Mouse (Mus musculus) c-Kit-negative CD71-positive TER-119-positive erythroid progenitor cells, embryonic 14.5 days (primary cell): ENCODE measurements around the gene Hsf2bp.

Experiments
- DNase-seq: peaks from one replicate; pipeline ENCODE4 v3.0.0-alpha.2; 2013; ENCODE audit warnings: low read depth, low spot score

The Hsf2bp gene

DNA sequence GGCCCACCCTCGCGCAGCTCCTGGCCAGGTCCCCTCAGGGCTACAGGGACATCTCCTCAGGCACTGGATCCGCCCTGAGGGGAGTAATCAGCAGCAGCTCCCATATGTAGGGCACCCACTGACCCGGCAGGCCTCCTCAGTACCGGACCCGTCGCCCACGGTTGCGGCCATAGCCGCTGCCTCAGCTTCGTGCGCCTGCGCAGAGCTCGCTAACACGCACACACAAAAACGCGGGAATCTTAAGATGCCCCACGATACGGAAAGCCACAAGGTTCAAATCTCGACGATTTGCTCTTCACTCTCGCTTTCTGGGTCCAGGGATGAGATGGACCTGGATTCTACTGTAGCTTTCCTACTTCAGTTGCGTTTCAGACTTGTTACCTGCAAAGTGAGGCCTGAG is 1.8 kb downstream of the Hsf2bp start:
- no peak for DNase-seq

DNA sequence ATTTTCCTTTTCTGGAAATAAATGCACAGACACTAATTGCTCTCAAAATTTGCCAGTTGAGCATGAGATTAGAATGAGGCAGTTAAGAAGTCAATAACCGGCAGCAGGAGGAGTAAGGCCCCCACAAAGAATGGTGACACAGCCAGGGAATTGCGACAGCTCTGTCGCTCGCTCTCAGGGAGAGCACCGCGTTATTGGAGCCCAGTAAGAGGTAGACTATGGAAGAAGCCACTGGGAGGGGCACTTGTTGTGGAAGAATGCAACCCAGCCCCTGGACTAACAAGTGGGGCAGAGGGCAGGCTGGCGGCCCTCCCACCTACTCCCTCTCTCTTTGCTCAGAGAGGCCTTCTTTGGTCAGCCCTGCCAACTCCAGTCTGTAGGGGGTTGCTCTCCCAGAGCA is 4.5 kb downstream of the Hsf2bp start:
- no peak for DNase-seq

DNA sequence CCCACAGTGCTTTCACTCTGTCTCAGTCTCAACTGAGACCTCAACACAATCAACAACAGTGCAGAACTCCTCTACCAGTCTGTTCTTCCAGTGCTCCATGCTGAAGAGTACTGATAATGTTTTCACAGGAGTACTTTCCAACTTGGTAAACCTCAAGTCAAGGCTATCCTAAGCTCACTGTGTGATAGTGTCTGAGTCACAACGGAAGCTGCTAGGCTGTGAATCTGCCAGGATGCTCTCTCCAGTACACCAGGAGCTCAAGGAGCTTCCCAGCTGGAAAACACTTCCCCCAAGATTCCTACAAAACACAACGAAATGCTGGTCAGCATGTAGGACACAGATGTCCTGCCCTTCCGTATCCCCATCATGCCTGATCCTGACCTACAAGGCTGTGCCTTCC is 7.8 kb downstream of the Hsf2bp start:
- DNase-seq: no peak

DNA sequence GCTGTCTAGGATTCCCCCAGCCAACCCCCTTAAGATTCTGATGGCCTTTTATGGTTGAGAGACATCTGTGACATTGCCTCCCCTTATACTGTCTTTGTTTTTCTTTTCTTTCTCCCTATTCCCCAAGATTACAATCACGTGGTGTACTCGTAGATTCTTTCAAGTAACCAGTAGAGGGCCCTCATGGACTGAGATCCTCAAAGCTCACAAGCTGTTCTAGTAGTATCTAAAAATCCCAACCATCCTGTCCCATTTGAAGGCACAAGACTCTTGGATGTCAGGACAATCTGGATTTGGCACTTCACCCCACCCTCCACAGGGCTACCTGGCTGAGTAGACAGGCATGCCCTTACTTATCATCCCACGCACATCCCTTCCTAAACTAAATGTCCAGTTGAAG is 8.5 kb downstream of the Hsf2bp start:
- no peak for DNase-seq

DNA sequence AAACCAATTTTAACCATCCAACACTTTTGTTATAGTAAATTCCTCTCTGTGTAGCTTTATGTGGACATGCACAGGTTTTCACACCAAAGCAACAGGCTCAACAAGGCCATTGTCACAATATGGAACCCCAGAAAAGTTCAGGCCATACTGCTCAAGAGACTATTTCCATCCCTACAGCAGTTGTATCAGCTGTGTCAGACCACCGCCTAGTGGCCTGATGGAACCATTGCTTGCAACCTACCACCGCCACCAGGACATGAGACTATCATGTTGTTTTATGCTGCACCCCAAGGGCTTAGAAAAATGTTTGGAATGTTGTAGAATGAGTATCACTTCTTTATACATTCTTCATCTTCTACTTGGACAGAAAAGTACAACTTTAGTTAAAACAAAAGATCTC is 10.8 kb downstream of the Hsf2bp start:
- no peak for DNase-seq

DNA sequence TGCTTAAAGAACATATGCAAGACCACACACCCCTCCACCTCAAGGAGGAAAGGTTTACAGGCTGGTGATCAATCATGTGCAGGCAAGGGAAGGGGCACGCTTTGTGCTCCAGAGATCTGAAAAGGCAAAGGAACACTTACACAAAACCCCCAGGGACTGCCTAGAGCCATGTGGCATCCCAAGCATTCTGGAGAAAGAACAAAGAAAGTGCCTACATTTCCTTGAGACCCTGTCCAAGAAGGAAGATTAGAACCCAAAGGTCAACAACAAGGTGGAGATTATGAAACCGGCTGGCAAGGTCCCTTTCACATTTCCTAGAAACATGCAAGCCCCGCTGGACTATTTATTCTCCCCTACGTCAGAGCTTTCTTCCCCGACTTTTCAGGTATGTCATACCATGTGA is 11.5 kb downstream of the Hsf2bp start:
- no peak for DNase-seq

DNA sequence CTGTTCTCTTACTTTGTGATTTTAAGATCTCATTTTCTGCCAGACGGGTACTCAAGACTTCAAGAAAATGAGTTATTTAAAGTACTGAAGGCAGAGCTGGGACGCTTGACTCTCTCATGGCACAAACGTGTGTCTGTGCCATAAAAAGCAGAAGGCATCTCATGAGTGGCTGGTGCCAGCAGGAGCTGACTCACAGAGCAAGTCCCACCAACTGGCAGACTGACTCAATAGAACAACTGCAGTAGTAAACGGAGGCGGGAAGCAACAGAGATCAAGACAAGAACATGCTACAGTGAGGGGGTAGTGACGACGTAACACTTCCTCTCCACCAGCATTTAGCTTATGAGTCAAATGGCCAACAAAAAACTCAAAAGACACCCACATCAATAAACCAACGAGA is 13.1 kb downstream of the Hsf2bp start:
- no peak for DNase-seq

DNA sequence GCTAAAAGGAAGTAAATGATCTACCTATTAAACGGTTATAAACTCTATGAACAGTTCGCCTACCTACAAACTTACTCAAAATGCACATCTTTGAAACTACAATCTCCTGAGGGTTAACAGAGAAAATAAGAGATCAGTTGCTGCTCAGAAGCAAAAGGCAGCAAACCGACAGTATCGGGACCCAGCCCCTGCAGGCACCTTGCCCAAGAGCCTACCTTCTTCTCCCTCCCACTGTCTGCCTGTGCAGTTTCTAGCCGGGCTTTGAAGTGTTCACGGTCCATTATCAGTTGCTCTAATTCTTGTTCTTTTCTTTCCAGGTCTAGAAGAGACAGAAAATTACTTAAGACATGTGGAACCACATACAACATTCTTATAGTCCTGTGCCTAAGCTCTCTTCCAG is 13.6 kb downstream of the Hsf2bp start:
- DNase-seq: no peak

DNA sequence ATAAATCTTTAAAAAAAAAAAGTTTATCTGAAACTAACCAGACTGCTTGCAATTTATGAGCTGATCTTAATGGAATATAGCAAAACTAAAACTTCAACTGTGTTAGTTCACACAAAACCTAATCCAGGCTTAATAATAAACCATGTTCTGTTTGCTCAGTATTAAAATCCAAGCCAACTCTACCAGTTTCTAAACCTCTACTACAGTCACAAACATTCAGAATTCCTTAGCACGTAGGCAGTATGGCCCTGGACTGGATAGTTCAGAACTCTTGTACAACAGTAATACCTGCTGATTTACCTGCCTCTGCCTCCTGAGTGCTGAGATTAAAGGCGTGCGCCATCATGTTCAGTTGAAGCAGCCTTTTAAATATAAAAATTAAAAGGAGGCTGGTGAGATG is 14.2 kb downstream of the Hsf2bp start:
- DNase-seq: no peak

DNA sequence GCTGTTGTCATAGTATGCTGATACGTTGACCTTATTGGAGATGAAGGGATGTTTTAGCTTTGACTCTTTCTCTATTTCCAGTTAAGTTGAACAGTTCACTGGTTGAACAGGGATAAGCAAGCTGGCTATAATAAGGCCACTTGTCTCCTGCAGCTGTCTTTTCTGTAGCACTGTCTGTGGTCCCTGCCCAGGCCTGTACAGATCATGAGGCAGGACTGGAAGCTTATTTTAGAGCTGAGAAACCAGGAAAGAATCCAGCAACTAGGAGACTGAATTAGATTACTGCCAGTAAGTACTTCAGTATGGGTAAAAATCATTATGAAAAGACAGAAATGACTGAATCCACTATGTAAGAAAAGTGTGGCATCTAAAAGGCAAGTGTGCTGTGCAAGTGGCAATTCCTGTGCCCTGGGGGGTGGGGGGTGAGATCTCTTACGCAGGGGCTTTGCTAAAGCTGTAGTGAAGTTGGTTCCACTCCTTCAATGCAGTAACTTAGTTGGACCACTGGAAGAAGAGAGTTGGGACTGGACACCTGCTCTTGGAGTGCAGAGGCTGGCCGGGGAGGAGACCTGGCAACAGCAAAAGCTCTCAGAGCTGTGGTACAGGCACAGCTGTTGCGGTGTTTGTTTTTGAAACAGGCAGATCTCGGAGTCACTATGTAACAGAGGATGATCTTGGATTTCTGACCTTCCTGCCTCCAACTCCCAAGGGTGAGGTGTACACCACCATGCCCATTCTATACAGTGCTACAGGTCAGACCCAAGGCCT is 17.8 kb downstream of the Hsf2bp start:
- no peak for DNase-seq

DNA sequence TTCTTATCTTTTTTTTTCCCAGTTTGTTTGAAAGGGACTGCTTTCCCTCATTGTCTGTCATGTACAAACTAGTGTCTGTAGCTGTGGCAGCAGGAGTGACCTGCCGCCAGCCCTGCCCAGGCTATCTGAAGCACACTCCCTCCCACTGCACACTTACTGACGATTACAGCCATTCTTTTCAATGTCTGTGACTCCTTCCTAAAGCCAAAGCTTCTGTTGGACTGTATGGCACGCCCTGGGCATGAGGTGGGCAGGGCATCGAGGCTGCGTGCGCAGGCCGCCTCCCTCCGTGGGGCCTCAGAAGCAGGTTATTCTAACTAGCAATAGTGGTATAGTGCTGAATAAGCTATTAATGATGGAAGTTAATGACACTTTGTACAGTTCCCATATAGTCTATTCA is 19.7 kb downstream of the Hsf2bp start:
- no peak for DNase-seq

DNA sequence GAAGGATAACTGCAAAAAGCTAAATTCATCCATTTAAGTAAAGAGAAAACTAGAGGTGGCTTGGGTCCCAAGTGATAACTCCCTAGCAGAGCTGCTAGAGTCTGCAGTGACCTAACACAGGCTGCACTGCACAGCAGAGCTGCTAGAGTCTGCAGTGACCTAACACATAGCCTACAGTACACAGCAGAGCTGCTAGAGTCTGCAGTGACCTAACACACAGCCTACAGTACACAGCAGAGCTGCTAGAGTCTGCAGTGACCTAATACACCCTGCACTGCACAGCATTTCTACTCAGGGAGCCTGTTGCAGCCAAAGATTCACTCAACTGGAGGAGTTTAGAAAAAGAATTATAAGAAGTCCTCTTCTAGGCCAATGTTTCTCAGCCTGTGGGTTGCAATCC is 22.5 kb downstream of the Hsf2bp start:
- DNase-seq: no peak

DNA sequence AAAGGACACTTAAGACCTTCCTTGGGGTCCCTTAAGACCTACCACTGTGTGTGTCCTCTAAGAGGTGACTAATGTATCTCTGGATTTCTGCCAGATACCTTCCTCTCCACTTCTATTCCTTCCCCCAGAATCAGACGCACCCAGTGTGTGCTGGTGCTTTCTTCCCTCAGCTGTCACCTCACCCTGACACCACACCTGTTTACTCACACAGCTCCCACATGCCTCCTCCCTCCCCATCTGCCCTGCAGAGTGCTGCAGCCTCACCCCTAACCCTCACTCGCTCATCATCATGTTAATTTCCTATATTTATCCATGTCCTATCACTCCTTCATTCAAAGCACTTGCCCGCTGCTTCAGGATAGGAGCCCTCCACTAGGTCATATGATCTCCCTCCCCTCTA is 23.9 kb downstream of the Hsf2bp start:
- no peak for DNase-seq

DNA sequence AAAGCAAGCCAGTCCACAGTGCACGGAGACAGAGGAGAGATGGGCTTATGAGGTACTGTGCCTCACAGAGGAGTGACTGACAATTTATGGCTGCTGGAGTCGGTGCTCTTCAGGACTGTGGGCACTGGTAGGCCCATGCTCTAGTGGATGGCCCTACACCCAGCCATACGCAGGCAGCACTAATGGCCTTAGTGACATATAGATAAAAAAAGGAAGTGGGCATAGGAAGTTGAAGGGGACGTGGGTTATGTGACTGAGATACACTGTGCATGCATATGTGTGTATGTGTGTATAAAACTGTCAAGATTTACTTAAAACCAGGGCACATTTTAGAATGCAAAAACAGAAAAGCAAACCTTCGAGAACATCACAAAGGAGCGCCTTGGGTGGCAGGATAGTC is 24.5 kb downstream of the Hsf2bp start:
- DNase-seq: no peak

DNA sequence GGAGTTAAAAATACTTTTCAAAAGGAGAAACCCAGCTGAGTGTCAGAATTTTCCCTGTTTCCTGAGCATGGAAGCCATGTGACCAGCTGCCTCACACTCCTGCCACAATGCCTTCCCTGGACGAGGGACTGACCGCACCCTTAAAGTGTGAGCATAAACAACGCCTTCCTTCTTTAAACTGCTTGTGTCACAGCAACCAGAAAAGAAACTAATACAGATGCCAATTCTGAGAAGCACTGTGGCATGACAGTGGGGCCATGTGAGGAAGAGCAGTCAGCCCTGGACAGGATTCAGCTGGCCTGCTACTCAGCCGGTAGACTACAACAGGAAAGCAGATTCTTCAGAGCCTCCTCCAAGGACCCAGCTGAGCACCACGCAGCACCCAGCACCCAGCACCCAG is 29.3 kb downstream of the Hsf2bp start:
- DNase-seq: no peak

DNA sequence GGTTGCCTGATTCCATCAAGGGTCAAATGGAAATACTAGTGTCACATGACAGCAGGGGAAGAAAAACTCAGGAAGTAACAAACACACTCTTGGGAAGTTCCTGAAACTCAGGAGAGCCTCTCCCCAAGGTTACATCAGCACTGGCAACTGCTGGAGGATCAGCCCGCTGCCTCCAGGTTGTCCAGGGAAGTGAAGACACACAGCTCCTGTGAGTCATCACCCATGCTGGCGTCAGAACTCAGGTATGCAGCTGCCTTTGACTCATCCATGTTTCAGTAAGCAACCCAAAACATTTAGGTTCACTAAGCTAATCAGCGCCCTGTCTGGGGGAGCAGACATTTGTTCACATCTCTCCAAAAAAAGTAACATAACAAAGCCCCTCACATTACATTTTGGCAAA is 32.9 kb downstream of the Hsf2bp start:
- no peak for DNase-seq

DNA sequence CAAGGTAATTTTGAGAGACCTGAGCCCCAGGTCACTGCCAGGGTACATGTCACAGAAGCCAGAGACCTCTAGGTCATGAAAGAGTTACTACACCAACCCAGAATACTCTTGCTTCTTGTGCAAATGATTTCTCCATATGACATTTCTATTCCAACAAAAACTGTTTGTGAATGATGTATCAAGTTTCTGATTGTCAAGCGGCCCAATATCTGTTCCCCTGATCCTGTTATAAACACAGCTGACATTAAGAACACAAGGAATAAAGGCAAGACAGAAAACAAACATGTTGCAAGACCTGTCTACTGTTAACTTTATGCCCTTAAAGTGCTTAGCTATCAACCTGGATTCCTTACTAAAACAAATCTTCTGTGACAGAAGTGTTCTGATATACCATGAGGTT is 37.8 kb downstream of the Hsf2bp start:
- no peak for DNase-seq

DNA sequence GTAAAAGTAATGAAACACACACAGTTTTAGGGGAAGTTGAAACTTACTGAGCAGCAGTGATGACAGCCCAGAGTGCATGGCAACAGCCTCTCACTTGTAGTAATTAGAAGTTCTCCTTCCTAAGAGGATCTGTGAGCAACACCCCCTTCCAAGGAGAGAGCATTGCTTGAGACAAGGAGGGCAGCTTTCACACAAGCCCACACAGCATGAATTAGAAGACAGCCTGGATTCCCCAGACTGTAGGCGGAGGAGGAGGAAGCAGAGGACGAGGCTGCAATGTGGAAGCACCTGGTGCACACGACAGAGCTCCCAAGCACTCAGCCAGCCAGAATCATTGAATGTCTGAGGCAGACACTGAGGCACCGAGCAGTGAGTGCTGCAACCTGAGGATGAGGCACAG is 39.8 kb downstream of the Hsf2bp start:
- DNase-seq: no peak

DNA sequence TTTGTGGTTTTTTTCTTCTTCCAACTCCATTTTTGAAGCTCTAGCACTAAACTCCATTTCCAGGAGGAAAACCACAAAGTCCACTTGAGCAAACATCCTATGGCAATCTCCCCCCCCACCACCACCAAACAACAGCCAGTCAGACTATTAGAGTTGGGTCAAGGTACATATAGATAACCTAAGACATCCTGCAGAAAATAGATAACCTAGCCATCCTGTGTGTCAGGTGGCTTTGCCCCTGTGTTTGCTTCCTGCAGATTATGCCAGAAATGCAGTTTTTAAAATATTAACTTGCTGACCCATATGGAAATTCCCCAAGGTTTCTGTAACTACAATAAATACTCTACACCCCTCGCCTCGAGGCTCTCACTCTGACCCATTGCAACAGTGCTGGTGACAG is 40.4 kb downstream of the Hsf2bp start:
- DNase-seq: no peak

DNA sequence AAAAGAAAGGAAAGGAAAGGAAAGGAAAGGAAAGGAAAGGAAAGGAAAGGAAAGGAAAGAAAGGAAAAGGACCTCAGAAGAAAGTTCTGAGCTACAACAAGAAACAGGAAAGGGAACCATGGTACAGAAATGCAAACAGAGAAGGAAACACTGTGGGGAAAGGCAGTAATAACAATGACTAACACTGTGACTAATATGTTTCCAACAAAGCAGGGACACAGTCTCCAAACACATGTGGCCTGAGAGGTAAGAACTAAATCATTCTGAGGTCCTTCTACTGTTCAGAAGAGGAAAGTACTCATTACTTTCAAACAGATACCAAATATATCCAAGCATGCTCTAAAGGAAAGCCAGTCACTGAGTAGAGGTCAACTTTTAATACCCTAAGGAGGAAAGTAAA is 42.0 kb downstream of the Hsf2bp start:
- DNase-seq: no peak

DNA sequence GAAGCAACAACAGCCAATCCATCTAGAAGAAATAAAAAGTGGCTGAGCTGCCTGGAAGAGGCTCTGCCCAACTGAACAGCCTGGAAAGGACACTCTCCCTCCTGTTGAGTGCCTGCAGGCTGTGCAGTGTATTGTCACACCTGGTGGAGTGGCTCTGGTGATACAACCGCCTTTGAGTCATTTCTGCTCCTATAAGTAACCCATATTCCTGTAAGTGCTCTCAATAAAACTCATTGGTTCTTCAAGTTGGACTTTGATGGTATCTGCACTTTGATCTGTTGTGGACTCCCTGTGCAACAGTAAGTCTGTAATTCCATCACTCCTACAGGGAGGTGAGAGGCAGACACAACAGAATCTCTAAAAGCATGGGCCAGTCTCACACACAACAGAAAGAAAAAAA is 42.8 kb downstream of the Hsf2bp start:
- DNase-seq: no peak

DNA sequence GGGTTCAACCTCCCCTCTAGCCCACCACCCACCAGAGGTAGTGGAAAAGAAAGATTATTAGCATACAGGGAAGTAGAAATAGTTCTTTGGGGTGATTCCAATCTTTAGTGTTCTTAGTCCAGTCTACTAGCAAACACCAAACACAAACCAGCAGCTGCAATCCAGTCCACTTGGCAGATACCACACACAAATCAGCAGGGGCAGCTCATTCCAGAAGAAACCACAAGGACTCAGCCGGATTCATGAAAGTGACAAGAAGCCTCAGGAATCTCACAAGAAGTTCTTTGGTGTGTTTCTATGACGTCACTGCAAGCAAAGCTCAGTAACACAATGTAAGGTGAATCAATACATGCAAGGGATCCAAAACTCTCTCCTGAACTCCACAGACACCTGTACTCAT is 44.1 kb downstream of the Hsf2bp start:
- no peak for DNase-seq

DNA sequence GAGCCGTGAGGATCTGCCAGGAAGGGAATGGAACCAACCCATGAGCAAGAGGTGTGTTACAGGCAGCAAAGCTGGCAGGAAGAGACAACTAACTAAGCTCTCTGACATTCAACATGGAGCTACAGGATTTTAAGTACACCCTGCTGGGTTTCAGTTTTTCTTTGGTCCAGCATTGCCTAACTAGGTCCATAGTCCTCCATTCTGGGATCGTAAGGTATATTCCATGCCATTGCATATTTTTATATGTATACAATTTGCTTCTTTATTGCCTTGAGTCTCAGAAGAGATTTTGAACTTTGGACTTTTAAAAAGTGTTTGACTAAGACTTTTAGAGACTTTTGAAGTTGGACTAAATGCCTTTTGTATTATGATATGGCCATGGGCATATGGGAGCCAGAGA is 47.1 kb downstream of the Hsf2bp start:
- no peak for DNase-seq

DNA sequence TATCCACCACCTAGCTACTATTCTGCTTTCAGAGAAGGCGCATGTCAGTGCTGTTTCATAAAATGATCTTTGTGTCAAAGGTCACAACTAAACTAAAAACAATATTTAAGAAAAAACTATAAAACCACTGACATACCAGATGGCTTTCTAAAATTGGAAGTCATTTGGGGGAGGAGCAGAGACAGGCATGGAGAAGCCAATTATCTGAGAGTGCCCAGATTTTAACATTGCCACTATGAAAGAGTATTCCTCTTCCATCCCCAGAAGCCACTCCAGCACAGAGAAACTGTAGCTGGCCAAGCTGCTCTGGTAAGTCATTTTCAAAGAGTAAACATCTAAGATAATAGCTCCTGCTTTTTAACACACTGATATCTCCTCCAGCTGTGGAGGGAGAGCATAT is 49.2 kb downstream of the Hsf2bp start:
- no peak for DNase-seq
